Mouse (Mus musculus): ENCODE measurements at regions not wholly inside any gene's neighbourhood (a gene's known extent, or its start where the extent isn't known, plus 50 kb on each side); places are given as distances from the start of the nearest gene placed in this dataset.

DNA sequence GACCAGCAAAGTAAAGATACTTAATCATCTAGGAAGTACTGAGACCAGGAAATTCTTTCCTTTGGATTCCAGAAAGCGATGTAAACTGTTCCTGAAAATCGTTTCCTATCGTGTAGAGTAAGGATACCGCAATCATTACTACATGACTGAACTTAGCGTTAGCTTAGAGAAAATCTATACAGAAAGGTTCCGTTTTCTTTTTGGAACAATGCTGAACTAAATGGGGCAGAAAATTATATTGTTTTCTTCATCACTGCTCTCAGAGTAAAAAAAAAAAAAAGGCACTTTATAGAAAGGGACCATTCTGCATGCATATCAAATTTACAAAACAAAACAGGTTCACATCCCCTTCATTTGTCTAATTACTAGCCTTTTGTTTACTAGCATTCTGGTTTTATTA lies 713.0 kb downstream of the Rfpl4b start:
- no peaks in the 10 kb centered on the region for H3K9me3 ChIP-seq (ENCODE audit: low read length)
- no peak overlapping the region for H3K4me2 ChIP-seq (ENCODE audit: low read depth, low read length, poor library complexity, severe bottlenecking)
- H3K4me1 ChIP-seq (ENCODE audit: insufficient read depth, low read length) = no peaks in the 10 kb centered on the region
- no peak for TF ChIP-seq CTCF (IDR thresholded peaks at IDR 0.05)
- no peak for ATAC-seq (ENCODE audit: low FRiP score)
- H3K36me3 ChIP-seq (ENCODE audit: insufficient read depth, low read length) = no peaks in the 10 kb centered on the region
- H3K9ac ChIP-seq (replicated peaks; ENCODE audit: low read length, poor library complexity, severe bottlenecking) = no peak overlapping the region
- H3K27ac ChIP-seq (ENCODE audit: low read depth, low read length) = no peak overlapping the region
- 92% methylated on average over 6 of the region's 6 CpGs for WGBS
- DNase-seq (ENCODE audit: low spot score) = no peak
- H3K27me3 ChIP-seq (ENCODE audit: insufficient read depth, low read length) = no peaks in the 10 kb centered on the region
- no peak overlapping the region for H3K4me3 ChIP-seq (ENCODE audit: low read depth, low read length)

DNA sequence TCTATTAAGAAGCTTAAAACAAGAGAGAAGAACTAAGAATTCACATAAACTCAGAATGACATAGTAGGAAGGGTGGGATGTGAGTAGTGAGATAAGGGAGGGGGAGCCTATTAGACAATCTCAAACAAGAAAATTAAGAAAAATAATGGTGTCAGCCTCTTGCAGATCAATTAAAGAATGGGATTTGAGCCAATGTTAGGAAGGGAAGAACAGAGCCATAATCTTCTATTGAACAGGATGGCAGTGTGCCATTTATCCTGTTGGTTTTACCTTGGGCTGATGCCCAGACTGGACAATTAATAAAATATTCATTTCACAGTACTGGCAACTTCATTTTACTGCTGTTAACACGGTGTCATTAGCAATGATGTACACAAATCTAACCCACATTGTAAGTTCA lies 718.0 kb downstream of the Rfpl4b start:
- ATAC-seq (ENCODE audit: low FRiP score) (no peak), DNase-seq (ENCODE audit: low spot score) (peak; percentile 81)
- 46% methylated on average over 1 of the region's 1 CpGs for WGBS

DNA sequence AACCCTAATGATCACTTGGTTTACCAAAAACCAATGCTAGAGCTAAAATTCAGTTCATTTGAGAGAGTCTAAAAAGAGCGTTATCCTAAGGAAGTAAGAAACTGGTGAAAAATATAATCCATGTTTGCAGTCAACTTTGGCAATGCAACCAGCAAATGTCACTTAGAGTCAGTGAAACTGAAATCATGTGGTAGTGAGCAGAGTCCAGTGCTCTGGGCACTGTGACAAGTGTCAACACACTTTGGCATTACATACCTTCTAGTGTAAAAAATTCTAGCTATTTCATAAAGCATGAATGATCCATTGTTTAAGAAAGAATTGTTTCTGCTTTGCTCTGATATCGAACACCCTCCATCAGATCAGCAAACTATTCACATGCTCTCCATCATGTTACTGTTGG lies 743.1 kb downstream of the Rfpl4b start:
- Histone ChIP-seq H3K4me3 (ENCODE audit: low read depth, low read length) (no peak overlapping the region), H3K36me3 (ENCODE audit: insufficient read depth, low read length) (no peaks in the 10 kb centered on the region), H3K4me1 (ENCODE audit: insufficient read depth, low read length) (no peaks in the 10 kb centered on the region), H3K9ac (replicated peaks; ENCODE audit: low read length, poor library complexity, severe bottlenecking) (no peak overlapping the region), H3K9me3 (ENCODE audit: low read length) (no peaks in the 10 kb centered on the region), H3K27me3 (ENCODE audit: insufficient read depth, low read length) (no peaks in the 10 kb centered on the region), H3K4me2 (ENCODE audit: low read depth, low read length, poor library complexity, severe bottlenecking) (no peak overlapping the region), H3K27ac (ENCODE audit: low read depth, low read length) (no peak overlapping the region)
- 98% methylated on average over 2 of the region's 2 CpGs for WGBS
- ATAC-seq (ENCODE audit: low FRiP score) = no peak
- DNase-seq (ENCODE audit: low spot score) = no peak
- no peak for TF ChIP-seq CTCF (IDR thresholded peaks at IDR 0.05)

More for the DNA sequence above, 718.0 kb downstream of the Rfpl4b start:
- no peak overlapping the region for H3K9ac ChIP-seq (replicated peaks; ENCODE audit: low read length, poor library complexity, severe bottlenecking)
- no peaks in the 10 kb centered on the region for H3K27me3 ChIP-seq (ENCODE audit: insufficient read depth, low read length)
- no peaks in the 10 kb centered on the region for H3K9me3 ChIP-seq (ENCODE audit: low read length)
- H3K4me2 ChIP-seq (ENCODE audit: low read depth, low read length, poor library complexity, severe bottlenecking) = no peak overlapping the region
- no peak overlapping the region for H3K27ac ChIP-seq (ENCODE audit: low read depth, low read length)
- H3K4me3 ChIP-seq (ENCODE audit: low read depth, low read length) = no peak overlapping the region
- H3K4me1 ChIP-seq (ENCODE audit: insufficient read depth, low read length) = no peaks in the 10 kb centered on the region
- no peak for TF ChIP-seq CTCF (IDR thresholded peaks at IDR 0.05)
- H3K36me3 ChIP-seq (ENCODE audit: insufficient read depth, low read length) = no peaks in the 10 kb centered on the region

- Histone ChIP-seq H3K4me3 (ENCODE audit: low read depth, low read length) (no peak overlapping the region), H3K4me1 (ENCODE audit: insufficient read depth, low read length) (no peaks in the 10 kb centered on the region), H3K9me3 (ENCODE audit: low read length) (no peaks in the 10 kb centered on the region), H3K4me2 (ENCODE audit: low read depth, low read length, poor library complexity, severe bottlenecking) (no peak overlapping the region), H3K9ac (replicated peaks; ENCODE audit: low read length, poor library complexity, severe bottlenecking) (no peak overlapping the region), H3K27me3 (ENCODE audit: insufficient read depth, low read length) (no peaks in the 10 kb centered on the region), H3K36me3 (ENCODE audit: insufficient read depth, low read length) (no peaks in the 10 kb centered on the region), H3K27ac (ENCODE audit: low read depth, low read length) (no peak overlapping the region)
- ATAC-seq (ENCODE audit: low FRiP score) (no peak), DNase-seq (ENCODE audit: low spot score) (no peak)
- WGBS = 71% methylated on average over 1 of the region's 1 CpGs
- TF ChIP-seq CTCF (IDR thresholded peaks at IDR 0.05) = no peak
Observed at GRCm38 (mm10) chr10:38072394-38072793, 749.2 kb downstream of the Rfpl4b start.

GRCm38 (mm10) chr10:38059050-38059449 lies 762.5 kb downstream of the Rfpl4b start:
- H3K9me3 ChIP-seq (ENCODE audit: low read length) = 0 out of 2 replicates have a peak, but pooled peaks cover 9% of the 10 kb centered on the region
- no peak overlapping the region for H3K4me3 ChIP-seq (ENCODE audit: low read depth, low read length)
- no peak for ATAC-seq (ENCODE audit: low FRiP score)
- no peak overlapping the region for H3K9ac ChIP-seq (replicated peaks; ENCODE audit: low read length, poor library complexity, severe bottlenecking)
- no peaks in the 10 kb centered on the region for H3K36me3 ChIP-seq (ENCODE audit: insufficient read depth, low read length)
- H3K27ac ChIP-seq (ENCODE audit: low read depth, low read length) = no peak overlapping the region
- no peaks in the 10 kb centered on the region for H3K27me3 ChIP-seq (ENCODE audit: insufficient read depth, low read length)
- no peaks in the 10 kb centered on the region for H3K4me1 ChIP-seq (ENCODE audit: insufficient read depth, low read length)
- DNase-seq (ENCODE audit: low spot score) = no peak
- no peak for TF ChIP-seq CTCF (IDR thresholded peaks at IDR 0.05)
- WGBS = 92% methylated on average over 8 of the region's 8 CpGs
- no peak overlapping the region for H3K4me2 ChIP-seq (ENCODE audit: low read depth, low read length, poor library complexity, severe bottlenecking)

DNA sequence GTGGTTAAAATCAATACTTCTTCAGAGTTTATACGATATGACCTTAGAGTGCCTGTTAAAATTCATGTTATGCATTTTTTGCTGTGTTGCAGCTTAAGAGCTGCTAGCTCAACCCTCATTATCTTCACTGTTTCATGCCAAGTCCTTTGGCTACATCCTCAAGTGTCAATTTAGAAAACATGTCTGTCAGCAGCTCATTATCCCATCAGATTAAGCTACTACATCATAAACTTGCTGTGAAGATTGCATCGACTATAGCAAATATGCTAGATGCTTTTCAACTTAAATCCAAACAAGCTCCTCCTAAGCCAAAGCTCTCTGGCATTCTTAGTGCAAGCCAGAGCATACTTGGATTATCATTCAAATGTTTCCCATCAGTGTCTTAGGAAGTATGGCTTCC lies 811.1 kb downstream of the Rfpl4b start:
- no peak overlapping the region for H3K27ac ChIP-seq (ENCODE audit: low read depth, low read length)
- no peaks in the 10 kb centered on the region for H3K27me3 ChIP-seq (ENCODE audit: insufficient read depth, low read length)
- H3K4me2 ChIP-seq (ENCODE audit: low read depth, low read length, poor library complexity, severe bottlenecking) = no peak overlapping the region
- no peak overlapping the region for H3K4me3 ChIP-seq (ENCODE audit: low read depth, low read length)
- no peaks in the 10 kb centered on the region for H3K4me1 ChIP-seq (ENCODE audit: insufficient read depth, low read length)
- 74% methylated on average over 2 of the region's 2 CpGs for WGBS
- no peaks in the 10 kb centered on the region for H3K9me3 ChIP-seq (ENCODE audit: low read length)
- no peak for TF ChIP-seq CTCF (IDR thresholded peaks at IDR 0.05)
- no peaks in the 10 kb centered on the region for H3K36me3 ChIP-seq (ENCODE audit: insufficient read depth, low read length)
- H3K9ac ChIP-seq (replicated peaks; ENCODE audit: low read length, poor library complexity, severe bottlenecking) = no peak overlapping the region
- DNase-seq (ENCODE audit: low spot score) (no peak), ATAC-seq (ENCODE audit: low FRiP score) (no peak)

Data from midbrain, postnatal 0 days (tissue).